Mouse (Mus musculus): ENCODE measurements at regions not wholly inside any gene's neighbourhood (a gene's known extent, or its start where the extent isn't known, plus 50 kb on each side); places are given as distances from the start of the nearest gene placed in this dataset.

- TF ChIP-seq CTCF (IDR thresholded peaks at IDR 0.05; ENCODE audit: low read depth, low read length), result no peak
- no peak for TF ChIP-seq TAL1 (conservative IDR thresholded peaks at IDR 0.05; ENCODE audit: low read depth, low read length)
- TF ChIP-seq GATA2 (IDR thresholded peaks at IDR 0.05; ENCODE audit: borderline replicate concordance, low read depth, low read length), result no peak
Measured at GRCm38 (mm10) chr8:103033956-103034355, 248.5 kb upstream of the Cdh11 start.

Data from G1E (cell line).